Mouse (Mus musculus) heart, adult 9 months (tissue): ENCODE results near the gene Zfand3.

Experiments used
- DNase-seq, 2 experiments: peaks; one replicate each; pipeline ENCODE4 v3.0.0; 2022; ENCODE audit warnings: low spot score in 2 of 2

The Zfand3 gene

GRCm38 (mm10) chr17:30103005-30103404, 98.5 kb downstream of the Zfand3 start:
- no peak for DNase-seq

GRCm38 (mm10) chr17:30103641-30104165, 99.2 kb downstream of the Zfand3 start:
- no peak for DNase-seq

GRCm38 (mm10) chr17:30105369-30105768, 100.8 kb downstream of the Zfand3 start:
- DNase-seq: no peak

- no peak for DNase-seq
These were observed 106.1 kb downstream of the Zfand3 start for GRCm38 (mm10) chr17:30110678-30111077.

GRCm38 (mm10) chr17:30111556-30111955, 107.0 kb downstream of the Zfand3 start:
- DNase-seq: no peak

GRCm38 (mm10) chr17:30112080-30112479, 107.5 kb downstream of the Zfand3 start:
- DNase-seq: no peak

GRCm38 (mm10) chr17:30112555-30113305, 108.2 kb downstream of the Zfand3 start:
- DNase-seq: no peak

GRCm38 (mm10) chr17:30114761-30115160, 110.2 kb downstream of the Zfand3 start:
- peak in 1 of 2 experiments; percentile 18 for DNase-seq

- no peak for DNase-seq
These were observed 111.7 kb downstream of the Zfand3 start for GRCm38 (mm10) chr17:30116226-30116625.

- no peak for DNase-seq
These were observed 113.5 kb downstream of the Zfand3 start for GRCm38 (mm10) chr17:30118036-30118435.

GRCm38 (mm10) chr17:30122278-30122677, 117.7 kb downstream of the Zfand3 start:
- DNase-seq: no peak

- no peak for DNase-seq
These were observed 123.9 kb downstream of the Zfand3 start for GRCm38 (mm10) chr17:30128456-30128855.

- no peak for DNase-seq
These were observed 124.7 kb downstream of the Zfand3 start for GRCm38 (mm10) chr17:30129220-30129619.

- no peak for DNase-seq
These were observed 125.8 kb downstream of the Zfand3 start for GRCm38 (mm10) chr17:30130326-30130725.

- DNase-seq: no peak
These were observed 129.1 kb downstream of the Zfand3 start for GRCm38 (mm10) chr17:30133641-30134040.

GRCm38 (mm10) chr17:30134955-30135735, 130.6 kb downstream of the Zfand3 start:
- no peak for DNase-seq

- no peak for DNase-seq
These were observed 131.4 kb downstream of the Zfand3 start for GRCm38 (mm10) chr17:30135890-30136289.

- no peak for DNase-seq
These were observed 132.2 kb downstream of the Zfand3 start for GRCm38 (mm10) chr17:30136684-30137083.

- no peak for DNase-seq
These were observed 132.6 kb downstream of the Zfand3 start for GRCm38 (mm10) chr17:30137115-30137514.

GRCm38 (mm10) chr17:30144114-30144513, 139.6 kb downstream of the Zfand3 start:
- no peak for DNase-seq

- DNase-seq: peak; percentile 17 to 19
These were observed 141.1 kb downstream of the Zfand3 start for GRCm38 (mm10) chr17:30145596-30146149.

- DNase-seq: no peak
These were observed 142.0 kb downstream of the Zfand3 start for GRCm38 (mm10) chr17:30146555-30146954.
